Mouse (Mus musculus) embryonic facial prominence, embryonic 14.5 days (tissue): ENCODE measurements around the gene Lrfn2. TPM values are rescaled to one million over a fixed set of nuclear protein-coding genes. Genes with fewer than 3 reads are reported as not detected.
A peak's percentile ranks its signal among the peaks of the same experiment; 100 is the strongest.

Source experiments
- ATAC-seq: fragments of 200-750 bp; cut with Nextera tagmentation; 2 replicates; pipeline ENCODE4 v1.8.0; 2017; ENCODE audit warnings: low read depth, moderate number of reproducible peaks, moderate TSS enrichment
- DNase-seq: peaks from one replicate; pipeline ENCODE4 v3.0.0-alpha.2; 2015; ENCODE audit warnings: low spot score
- H3K27ac ChIP-seq: fragments of 300-500 bp; sonication (generic); replicated peaks from 2 replicates; pipeline ENCODE4 v1.5.1; 2014; ENCODE audit warnings: low read depth, mild to moderate bottlenecking, low read length, moderate library complexity
- H3K27me3 ChIP-seq: fragments of 300-500 bp; sonication (generic); replicated peaks from 2 replicates; pipeline ENCODE4 v1.6.1; 2014; ENCODE audit warnings: low read length; ENCODE audit not compliant: control insufficient read depth, insufficient read depth
- H3K36me3 ChIP-seq: fragments of 300-500 bp; sonication (generic); 2 replicates; pipeline ENCODE4 v1.6.1; 2014; ENCODE audit warnings: low read length, mixed read lengths; ENCODE audit not compliant: control insufficient read depth, insufficient read depth
- H3K4me1 ChIP-seq: fragments of 300-500 bp; sonication (generic); 2 replicates; pipeline ENCODE4 v1.6.1; 2014; ENCODE audit warnings: antibody characterized with exemption, low read length; ENCODE audit not compliant: control insufficient read depth, insufficient read depth
- H3K4me2 ChIP-seq: fragments of 300-500 bp; sonication (generic); 2 replicates; pipeline ENCODE4 v1.6.1; 2014; ENCODE audit warnings: low read depth, mild to moderate bottlenecking, low read length, moderate library complexity, mixed read lengths
- H3K4me3 ChIP-seq: fragments of 300-500 bp; sonication (generic); 2 replicates; pipeline ENCODE4 v1.5.1; 2014; ENCODE audit warnings: low read depth, mild to moderate bottlenecking, low read length
- H3K9ac ChIP-seq: fragments of 300-500 bp; sonication (generic); 2 replicates; pipeline ENCODE4 v1.6.1; 2014; ENCODE audit warnings: low read depth, mild to moderate bottlenecking, low read length, moderate library complexity, mixed read lengths
- H3K9me3 ChIP-seq: fragments of 300-500 bp; sonication (generic); 2 replicates; pipeline ENCODE4 v1.6.1; 2016; ENCODE audit warnings: low read length; ENCODE audit not compliant: control insufficient read depth
- WGBS: fragments of 180-500 bp; shearing (Covaris S2); extraction: QIAGEN DNeasy Blood & Tissue Kit; methylation state at CpG from one replicate; pipeline ENCODE4 v1.1.7; 2014; 5-methylcytosine and 5-hydroxymethylcytosine counted together
- polyA plus RNA-seq: library from polyadenylated mRNA; unstranded; fragments of >200 nt; fragmentation: Nextera tagmentation; extraction: Ambion mirVana; gene quantifications from 2 replicates; pipeline ENCODE4 v1.2.1, GENCODE M21; 2014

Lrfn2 gene
- polyA plus RNA-seq, 1 experiment from 2014 or later = 0.79 TPM

DNA sequence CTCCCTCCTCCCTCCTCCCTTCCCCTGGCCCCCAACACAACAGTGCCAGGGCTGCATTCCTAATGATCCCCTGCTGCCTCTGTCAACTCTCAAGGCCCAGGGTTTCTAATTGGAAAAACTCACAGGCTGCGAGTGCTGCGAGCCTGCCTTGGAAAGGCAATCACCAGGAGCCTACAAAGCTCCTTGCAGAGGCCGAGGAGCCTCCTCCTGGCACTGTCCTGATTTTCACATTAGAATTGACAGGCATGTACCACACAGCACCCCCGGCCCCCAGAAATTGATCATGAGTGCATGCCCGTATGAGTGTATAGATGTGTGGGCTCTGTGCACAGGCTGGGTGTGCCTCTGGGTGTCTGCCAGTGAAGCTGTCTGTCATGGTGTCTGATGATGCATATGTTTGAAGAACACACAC, 44.4 kb downstream of the Lrfn2 start:
- Histone ChIP-seq H3K4me1 (peaks cover 25% of the 10 kb centered on the region), H3K27me3 (no peaks in the 10 kb centered on the region), H3K27ac (peak overlapping the region; percentile 33), H3K9me3 (no peaks in the 10 kb centered on the region), H3K4me2 (no peak overlapping the region), H3K36me3 (no peaks in the 10 kb centered on the region), H3K4me3 (no peak overlapping the region), H3K9ac (no peak overlapping the region)
- DNase-seq (peak; percentile 88), ATAC-seq (peak; percentile 68)
- 14% methylated on average over 5 of the region's 5 CpGs for WGBS

DNA sequence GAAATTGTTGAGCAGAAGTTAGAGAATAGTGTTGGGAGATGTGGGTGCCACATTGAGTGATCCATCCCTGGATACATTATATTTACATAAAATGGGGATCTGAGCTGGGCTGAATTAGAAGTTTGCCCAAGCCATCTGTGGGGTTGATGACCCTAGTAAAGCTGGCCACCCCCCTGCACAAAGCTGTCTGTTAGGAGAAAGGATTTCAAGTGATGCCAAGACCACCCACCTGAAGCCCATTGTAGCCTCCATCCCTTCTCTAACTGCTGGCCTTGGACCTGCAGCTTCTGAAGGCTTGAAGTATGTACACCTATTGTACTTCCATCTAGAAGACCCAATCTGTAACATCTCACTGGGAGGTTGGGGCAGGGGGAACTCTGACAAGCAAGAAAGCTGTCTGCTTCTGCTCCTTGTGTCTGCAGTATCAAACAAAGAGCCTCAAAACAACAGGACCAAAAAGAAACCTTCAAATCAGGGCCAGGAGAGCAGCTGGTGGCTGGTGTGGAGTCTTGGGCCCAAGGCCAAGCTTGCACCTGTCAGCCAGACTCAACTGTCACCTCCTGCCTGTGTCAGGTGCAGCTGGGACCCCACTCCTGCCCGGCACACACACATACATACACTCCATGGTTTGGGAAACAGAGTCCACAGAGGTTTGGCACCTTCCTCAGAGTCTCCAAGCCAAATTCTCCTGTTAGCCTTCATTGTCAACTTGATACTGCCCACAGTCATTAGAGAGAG, 63.2 kb downstream of the Lrfn2 start:
- ATAC-seq = no peak
- Histone ChIP-seq H3K4me1 (0 out of 2 replicates have a peak, but pooled peaks cover 3% of the 10 kb centered on the region), H3K9ac (no peak overlapping the region), H3K9me3 (no peaks in the 10 kb centered on the region), H3K4me3 (no peak overlapping the region), H3K4me2 (no peak overlapping the region), H3K27ac (no peak overlapping the region), H3K36me3 (no peaks in the 10 kb centered on the region), H3K27me3 (no peaks in the 10 kb centered on the region)
- WGBS = 67% methylated on average over 1 of the region's 1 CpGs
- DNase-seq = no peak

DNA sequence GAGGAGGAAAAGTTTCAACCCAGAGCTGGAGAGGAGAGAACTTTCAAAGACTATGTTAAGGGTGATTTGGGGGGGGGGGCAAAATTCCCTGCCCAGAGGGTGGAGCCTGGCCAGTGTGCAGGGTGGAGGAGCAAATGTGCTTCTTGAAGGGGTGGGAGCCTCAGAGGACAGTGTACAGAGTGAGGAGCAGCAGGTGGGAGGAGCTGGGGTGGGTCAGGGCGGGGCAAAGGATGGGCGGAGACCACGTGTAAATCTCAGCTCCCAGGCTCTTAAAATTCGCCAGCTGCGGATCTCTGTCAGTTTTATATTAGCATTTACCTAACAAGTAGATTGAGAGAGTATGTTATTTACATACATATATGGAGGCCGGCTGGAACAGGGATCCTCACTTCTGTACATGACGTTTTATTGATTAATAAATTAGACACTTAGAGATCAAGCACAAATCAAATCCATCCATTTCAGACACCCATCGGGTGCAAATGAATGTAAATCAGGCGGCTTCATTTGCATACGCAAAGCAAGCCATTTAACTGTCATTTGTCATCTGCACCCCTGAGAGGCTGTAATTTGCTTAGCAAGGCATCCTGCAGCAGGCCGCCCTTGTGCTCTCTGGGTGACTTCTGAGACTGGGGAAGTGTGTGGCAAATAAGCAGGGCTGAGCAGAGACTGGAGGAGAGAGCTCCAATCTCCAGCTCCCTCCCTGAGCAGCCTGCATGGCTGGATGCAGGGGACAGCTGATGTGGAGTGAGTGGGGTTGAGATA, 67.5 kb downstream of the Lrfn2 start:
- 0 out of 2 replicates have a peak, but pooled peaks cover 3% of the 10 kb centered on the region for H3K4me1 ChIP-seq
- 8% methylated on average over 11 of the region's 11 CpGs for WGBS
- no peak overlapping the region for H3K27ac ChIP-seq
- DNase-seq = no peak
- no peak overlapping the region for H3K4me2 ChIP-seq
- 0 out of 2 replicates have a peak, but pooled peaks have one; percentile 47 for ATAC-seq
- no peak overlapping the region for H3K4me3 ChIP-seq
- H3K9me3 ChIP-seq = no peaks in the 10 kb centered on the region
- H3K36me3 ChIP-seq = no peaks in the 10 kb centered on the region
- H3K9ac ChIP-seq = no peak overlapping the region; the same call in 1 of the 2 replicates
- no peaks in the 10 kb centered on the region for H3K27me3 ChIP-seq

DNA sequence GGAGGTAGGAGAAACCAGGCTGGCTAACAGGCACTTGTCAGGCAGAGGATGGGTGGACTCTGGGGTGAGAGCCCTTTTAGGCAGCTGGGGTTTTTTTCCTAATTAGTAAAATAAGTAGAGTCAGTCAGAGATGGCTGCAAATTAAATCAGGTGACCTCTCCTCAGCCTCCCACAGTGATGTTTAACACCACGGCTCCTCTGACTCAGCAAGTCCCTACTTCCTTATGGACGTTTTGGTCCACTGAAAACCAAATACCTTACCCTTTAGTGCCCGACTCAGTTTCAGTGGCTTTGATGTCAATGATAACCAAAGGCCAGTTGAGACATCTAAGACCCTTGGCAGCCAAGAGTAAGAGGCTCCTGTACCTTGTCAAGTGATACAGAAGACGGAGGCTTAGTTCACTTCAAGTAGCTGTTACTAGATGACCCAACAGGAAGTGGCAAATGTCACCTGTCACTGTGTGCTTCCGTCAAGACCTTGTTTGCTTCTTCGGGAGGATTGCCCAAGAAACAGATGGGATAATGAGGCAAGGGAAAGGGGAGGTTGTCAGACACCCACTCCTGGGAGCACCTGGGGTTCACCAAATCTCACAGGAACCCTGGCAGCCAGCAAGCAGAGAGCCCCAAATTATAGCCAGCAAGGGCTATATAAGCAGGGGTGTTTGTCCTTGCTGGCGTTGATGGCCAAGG, 77.3 kb downstream of the Lrfn2 start:
- Histone ChIP-seq H3K36me3 (no peaks in the 10 kb centered on the region), H3K27ac (no peak overlapping the region), H3K4me1 (no peaks in the 10 kb centered on the region), H3K27me3 (no peaks in the 10 kb centered on the region), H3K9ac (no peak overlapping the region), H3K4me3 (no peak overlapping the region), H3K9me3 (no peaks in the 10 kb centered on the region), H3K4me2 (no peak overlapping the region)
- DNase-seq (no peak), ATAC-seq (no peak)
- WGBS = 55% methylated on average over 7 of the region's 7 CpGs

DNA sequence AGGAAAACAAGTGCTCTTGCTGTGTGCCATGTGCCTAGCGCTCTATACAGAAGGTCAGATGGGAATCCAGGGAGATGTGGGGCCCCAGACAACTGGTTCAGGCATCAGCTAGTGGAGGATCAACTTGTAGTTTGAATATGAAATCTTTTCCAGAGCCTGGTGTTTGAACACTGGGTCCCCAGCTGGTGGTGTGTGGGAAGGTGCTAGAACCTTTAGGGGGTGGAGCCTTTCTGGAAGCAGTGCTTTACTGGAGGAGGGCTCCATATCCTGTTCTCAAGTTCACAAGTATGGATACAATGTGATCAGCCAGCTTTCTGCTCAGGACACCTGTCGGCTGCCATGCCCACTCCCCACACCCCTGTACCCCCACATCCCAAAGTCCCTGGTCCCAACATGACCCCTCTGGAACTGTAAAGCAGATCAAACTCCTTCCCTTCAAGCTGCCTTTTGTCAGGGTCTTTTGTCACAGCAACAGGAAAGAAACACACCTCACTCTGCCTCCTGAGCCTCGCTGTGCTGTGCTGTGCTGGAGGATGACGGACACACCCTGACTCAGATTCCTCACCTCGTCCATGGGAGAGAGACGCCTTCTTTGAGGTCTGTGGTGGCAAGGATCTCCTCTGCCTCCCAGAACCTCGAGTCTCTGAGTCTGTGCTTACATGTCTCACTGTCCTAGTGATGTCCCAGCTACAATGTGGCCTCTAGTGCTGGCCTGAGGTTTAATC, 81.9 kb downstream of the Lrfn2 start:
- Histone ChIP-seq H3K9ac (no peak overlapping the region), H3K36me3 (no peaks in the 10 kb centered on the region), H3K9me3 (no peaks in the 10 kb centered on the region), H3K4me1 (peaks cover 3% of the 10 kb centered on the region; the same call in 1 of the 2 replicates), H3K4me2 (no peak overlapping the region), H3K27ac (no peak overlapping the region), H3K4me3 (no peak overlapping the region), H3K27me3 (no peaks in the 10 kb centered on the region)
- ATAC-seq = no peak
- 64% methylated on average over 7 of the region's 7 CpGs for WGBS
- no peak for DNase-seq

DNA sequence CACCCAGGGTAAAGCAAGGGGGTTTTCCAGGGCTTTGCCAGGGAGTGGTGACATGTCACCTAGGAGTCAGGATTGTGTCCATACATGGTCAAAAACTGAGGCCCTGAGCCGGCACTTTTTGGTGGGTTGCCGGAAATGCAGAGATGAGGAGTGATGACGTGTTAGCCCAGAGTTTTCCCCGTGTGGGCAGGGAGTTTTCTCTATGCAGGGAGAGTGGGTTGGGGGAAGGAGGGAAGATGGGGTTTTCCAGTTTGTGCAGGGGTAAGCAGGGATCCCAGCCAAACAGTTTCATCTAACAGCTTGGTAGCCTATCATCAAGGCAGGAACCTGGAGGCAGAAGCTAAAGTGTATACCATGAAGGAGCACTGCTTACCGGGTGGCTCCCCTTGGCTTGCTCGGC, 83.2 kb downstream of the Lrfn2 start:
- DNase-seq = no peak
- peaks cover 3% of the 10 kb centered on the region; the same call in 1 of the 2 replicates for H3K4me1 ChIP-seq
- no peaks in the 10 kb centered on the region for H3K9me3 ChIP-seq
- 86% methylated on average over 6 of the region's 6 CpGs for WGBS
- ATAC-seq = no peak
- H3K4me2 ChIP-seq = no peak overlapping the region
- H3K36me3 ChIP-seq = no peaks in the 10 kb centered on the region
- no peak overlapping the region for H3K9ac ChIP-seq
- H3K4me3 ChIP-seq = no peak overlapping the region
- no peaks in the 10 kb centered on the region for H3K27me3 ChIP-seq
- H3K27ac ChIP-seq = no peak overlapping the region

DNA sequence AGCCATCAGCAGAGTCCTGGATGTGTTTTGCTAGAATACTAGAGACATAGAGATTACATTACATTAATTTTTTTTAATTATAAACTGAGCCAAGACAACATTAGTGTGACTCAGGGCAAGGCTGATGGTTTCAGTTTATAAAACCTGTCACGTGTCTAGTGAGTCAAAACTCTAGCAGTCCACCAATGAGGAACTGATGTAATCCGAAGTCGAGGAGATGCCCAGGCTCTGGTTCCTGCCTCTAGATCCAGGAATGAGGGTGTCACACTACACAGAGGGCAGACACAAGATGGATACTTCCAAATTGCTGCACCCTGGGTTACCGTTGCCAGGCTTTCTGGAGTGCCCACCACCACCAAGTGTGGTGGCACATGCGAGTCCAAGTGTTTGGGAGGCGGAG, 84.0 kb downstream of the Lrfn2 start:
- no peak overlapping the region for H3K4me2 ChIP-seq
- 94% methylated on average over 6 of the region's 6 CpGs for WGBS
- peaks cover 3% of the 10 kb centered on the region; the same call in 1 of the 2 replicates for H3K4me1 ChIP-seq
- no peaks in the 10 kb centered on the region for H3K9me3 ChIP-seq
- H3K4me3 ChIP-seq = no peak overlapping the region
- H3K9ac ChIP-seq = no peak overlapping the region
- no peak overlapping the region for H3K27ac ChIP-seq
- ATAC-seq (no peak), DNase-seq (no peak)
- no peaks in the 10 kb centered on the region for H3K27me3 ChIP-seq
- H3K36me3 ChIP-seq = no peaks in the 10 kb centered on the region
